Mouse (Mus musculus) kidney, adult 2 months (tissue): ENCODE data around the gene Wbp1l. TPM values are rescaled to one million over a fixed set of nuclear protein-coding genes. Genes with fewer than 3 reads are reported as not detected.

ENCODE experiments used
- DNase-seq: peaks from one replicate; pipeline ENCODE4 v3.0.0; 2021
- H3K27ac ChIP-seq: fragments of 200-500 bp; 2 replicates; pipeline ENCODE4 v1.5.1; 2012; ENCODE audit warnings: low read depth, low read length, control low read depth, inconsistent platforms; ENCODE audit not compliant: insufficient read depth
- H3K27me3 ChIP-seq: fragments of 200-500 bp; replicated peaks from 2 replicates; pipeline ENCODE4 v1.6.1; 2012; ENCODE audit warnings: mild to moderate bottlenecking, moderate library complexity, low read length, inconsistent platforms; ENCODE audit not compliant: control insufficient read depth, insufficient read depth
- H3K36me3 ChIP-seq: fragments of 200-500 bp; 2 replicates; pipeline ENCODE4 v1.6.1; 2012; ENCODE audit warnings: mild to moderate bottlenecking, moderate library complexity, low read length, inconsistent platforms; ENCODE audit not compliant: control insufficient read depth, insufficient read depth
- H3K4me1 ChIP-seq: fragments of 200-500 bp; 2 replicates; pipeline ENCODE4 v1.6.1; 2011; ENCODE audit warnings: low read length; ENCODE audit not compliant: control insufficient read depth, insufficient read depth
- H3K4me3 ChIP-seq: fragments of 200-500 bp; 2 replicates; pipeline ENCODE4 v1.5.1; 2011; ENCODE audit warnings: mild to moderate bottlenecking, low read depth, low read length, control low read depth; ENCODE audit not compliant: insufficient read depth
- CTCF ChIP-seq: fragments of 200-500 bp; conservative IDR thresholded peaks from 2 replicates; pipeline ENCODE4 v1.5.1; 2011; ENCODE audit warnings: low read depth, mild to moderate bottlenecking, control low read depth, low read length, moderate library complexity, mixed read lengths; ENCODE audit not compliant: insufficient read depth, insufficient read length
- POLR2A ChIP-seq: fragments of 200-500 bp; IDR thresholded peaks from one replicate; pipeline ENCODE4 v1.6.1; 2011; ENCODE audit warnings: low read depth, low read length, control low read depth
- WGBS: fragments of 180-500 bp; shearing (Covaris S2); methylation state at CpG from one replicate; pipeline ENCODE4 v1.1.7; 2018; 5-methylcytosine and 5-hydroxymethylcytosine counted together
- polyA plus RNA-seq: library from polyadenylated mRNA; depleted of rRNA; stranded (reverse); fragments of >200 nt; gene quantifications from 2 replicates; pipeline ENCODE4 v1.2.3, GENCODE M21; 2012

Gene Wbp1l
- polyA plus RNA-seq, 1 experiment, result 60.3 TPM

DNA sequence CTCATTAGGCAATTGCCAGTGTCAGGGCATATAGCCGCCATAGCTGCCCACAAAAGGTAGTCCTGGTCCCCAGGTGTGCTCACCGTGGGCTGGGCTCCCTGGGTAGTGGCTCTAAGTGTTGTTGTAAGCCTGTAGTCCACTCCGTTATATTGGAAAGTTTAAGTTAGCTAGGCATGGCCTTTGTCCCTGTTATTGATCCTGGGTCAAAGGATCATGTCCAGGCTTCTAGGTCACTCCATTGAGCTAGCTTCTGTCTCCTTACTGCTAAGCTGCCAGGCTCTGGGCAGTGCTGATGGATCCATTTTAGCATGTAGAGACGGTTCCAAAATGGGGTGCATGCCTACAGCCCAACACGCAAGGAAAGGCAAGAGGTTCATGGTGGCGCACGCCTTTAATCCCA, 59.5 kb downstream of the Wbp1l start:
- Histone ChIP-seq H3K27me3 (no peaks in the 10 kb centered on the region), H3K4me3 (no peak overlapping the region), H3K36me3 (peaks cover 8% of the 10 kb centered on the region), H3K4me1 (no peaks in the 10 kb centered on the region), H3K27ac (no peak overlapping the region)
- no peak for DNase-seq
- no peak for TF ChIP-seq POLR2A
- 96% methylated on average over 7 of the region's 7 CpGs for WGBS

DNA sequence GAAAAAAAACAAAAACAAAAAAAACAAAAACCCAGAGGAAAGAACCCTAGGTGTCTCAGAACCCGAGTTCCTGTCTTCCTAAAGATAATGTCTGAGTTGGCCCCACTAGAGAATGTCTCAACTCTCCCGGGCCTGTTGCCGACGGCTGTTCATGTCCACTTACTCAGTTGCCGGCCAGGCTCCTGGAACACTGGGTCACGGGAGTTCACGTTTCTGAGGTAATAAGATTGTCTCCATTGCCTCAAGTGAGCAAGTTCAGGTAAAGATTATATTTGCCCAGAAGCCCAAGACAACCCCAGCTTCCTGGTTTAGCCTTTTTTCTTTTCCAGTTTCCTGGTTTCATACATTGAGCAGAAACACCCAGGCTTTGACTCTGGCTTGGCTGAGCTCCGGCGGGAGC, 60.0 kb downstream of the Wbp1l start:
- peaks cover 8% of the 10 kb centered on the region for H3K36me3 ChIP-seq
- H3K27ac ChIP-seq, result no peak overlapping the region; the same call in 1 of the 2 replicates
- no peaks in the 10 kb centered on the region for H3K27me3 ChIP-seq
- no peak overlapping the region for H3K4me3 ChIP-seq
- 59% methylated on average over 9 of the region's 9 CpGs for WGBS
- no peaks in the 10 kb centered on the region for H3K4me1 ChIP-seq
- TF ChIP-seq CTCF (no peak), POLR2A (no peak)
- DNase-seq, result no peak

DNA sequence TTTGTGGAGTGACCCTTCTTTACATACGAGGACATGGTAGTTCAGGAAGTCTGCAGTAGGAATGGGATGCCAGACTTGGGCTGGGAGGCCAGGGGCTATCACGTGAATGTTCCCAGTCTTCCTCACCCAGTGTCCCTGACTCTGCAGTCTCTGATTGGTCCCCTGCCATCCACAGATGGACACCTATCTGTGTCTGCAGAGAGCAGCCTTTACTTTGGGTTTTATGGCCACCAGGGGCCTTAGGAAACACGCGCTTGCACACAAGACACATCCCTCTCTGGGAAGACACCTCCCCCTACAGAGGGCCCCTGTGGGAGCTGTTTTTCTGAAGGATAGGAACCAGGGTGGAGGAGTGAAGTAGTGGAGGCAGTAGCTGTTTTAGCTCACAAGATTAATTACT, 62.6 kb downstream of the Wbp1l start:
- Histone ChIP-seq H3K4me3 (no peak overlapping the region), H3K27ac (no peak overlapping the region), H3K36me3 (no peaks in the 10 kb centered on the region; the same call in 1 of the 2 replicates), H3K4me1 (no peaks in the 10 kb centered on the region), H3K27me3 (no peaks in the 10 kb centered on the region)
- DNase-seq, result no peak
- WGBS, result 32% methylated on average over 4 of the region's 4 CpGs
- TF ChIP-seq POLR2A (no peak), CTCF (no peak)

DNA sequence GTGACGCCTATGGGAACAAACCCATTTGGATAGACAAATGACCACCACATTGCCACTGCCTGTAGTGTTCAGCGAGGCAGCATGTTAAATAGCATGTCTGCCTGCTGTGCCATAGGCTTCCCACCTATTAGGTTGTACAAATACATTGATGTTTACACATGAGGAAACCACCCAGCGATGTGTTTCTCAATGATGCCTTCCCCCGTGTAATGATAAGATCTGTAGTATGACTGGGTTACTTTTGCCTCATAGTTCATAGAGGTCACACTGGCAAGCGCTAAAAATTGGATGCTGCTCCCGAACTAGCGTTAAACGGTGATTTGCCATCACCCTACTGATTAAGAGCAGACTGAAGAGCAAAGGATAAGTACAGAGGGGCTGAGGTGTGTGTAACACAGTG, 63.3 kb downstream of the Wbp1l start:
- TF ChIP-seq CTCF (no peak), POLR2A (no peak)
- Histone ChIP-seq H3K27me3 (no peaks in the 10 kb centered on the region), H3K36me3 (no peaks in the 10 kb centered on the region; the same call in 1 of the 2 replicates), H3K4me3 (no peak overlapping the region), H3K4me1 (no peaks in the 10 kb centered on the region), H3K27ac (no peak overlapping the region)
- no peak for DNase-seq
- 74% methylated on average over 8 of the region's 8 CpGs for WGBS

DNA sequence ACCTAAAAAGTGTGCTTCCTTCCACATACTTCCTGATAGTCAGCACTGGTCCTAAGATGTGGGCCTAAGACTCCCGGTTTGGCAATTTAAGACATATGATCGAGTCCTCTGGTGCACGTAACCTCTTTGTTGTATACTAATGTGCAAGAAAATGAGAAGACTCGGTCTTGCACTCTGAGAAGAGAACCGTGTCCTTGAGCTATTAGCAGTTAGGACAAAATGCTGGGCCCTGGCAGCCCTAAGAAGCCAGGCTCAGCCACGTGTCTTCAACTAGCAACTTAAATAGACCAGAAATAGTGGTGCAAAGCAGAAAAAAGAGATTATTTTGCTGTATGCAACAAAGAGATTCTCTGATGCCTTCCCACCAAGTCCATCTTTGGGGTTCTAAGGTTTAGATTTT, 63.9 kb downstream of the Wbp1l start:
- no peaks in the 10 kb centered on the region for H3K4me1 ChIP-seq
- no peak for TF ChIP-seq POLR2A
- no peak for TF ChIP-seq CTCF
- H3K27me3 ChIP-seq, result no peaks in the 10 kb centered on the region
- DNase-seq, result no peak
- WGBS, result 74% methylated on average over 6 of the region's 6 CpGs
- no peak overlapping the region for H3K27ac ChIP-seq
- no peak overlapping the region for H3K4me3 ChIP-seq
- H3K36me3 ChIP-seq, result no peaks in the 10 kb centered on the region

DNA sequence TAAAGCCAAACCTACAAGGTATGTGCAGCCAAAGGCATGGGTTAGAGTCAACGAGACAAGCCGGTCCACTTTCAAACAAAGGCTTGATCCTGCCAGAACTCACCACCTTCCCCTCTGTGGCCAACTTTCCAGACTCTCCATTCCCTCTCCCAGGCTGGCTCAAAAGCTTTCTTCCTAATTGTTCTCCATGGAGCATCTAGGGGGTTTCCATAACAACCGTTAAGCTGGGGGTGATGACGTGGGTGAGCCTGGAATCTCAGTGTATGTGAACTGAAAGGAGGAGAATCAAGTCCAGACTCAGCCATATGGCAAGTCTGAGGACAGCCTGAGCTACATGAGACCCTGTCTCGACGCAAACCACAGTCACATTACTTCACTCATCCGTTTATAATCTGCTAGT, 66.6 kb downstream of the Wbp1l start:
- TF ChIP-seq CTCF, result no peak
- TF ChIP-seq POLR2A, result no peak
- H3K27ac ChIP-seq, result no peak overlapping the region
- 70% methylated on average over 7 of the region's 7 CpGs for WGBS
- no peak overlapping the region for H3K4me3 ChIP-seq
- no peaks in the 10 kb centered on the region for H3K36me3 ChIP-seq
- no peak for DNase-seq
- no peaks in the 10 kb centered on the region for H3K4me1 ChIP-seq
- no peaks in the 10 kb centered on the region for H3K27me3 ChIP-seq

DNA sequence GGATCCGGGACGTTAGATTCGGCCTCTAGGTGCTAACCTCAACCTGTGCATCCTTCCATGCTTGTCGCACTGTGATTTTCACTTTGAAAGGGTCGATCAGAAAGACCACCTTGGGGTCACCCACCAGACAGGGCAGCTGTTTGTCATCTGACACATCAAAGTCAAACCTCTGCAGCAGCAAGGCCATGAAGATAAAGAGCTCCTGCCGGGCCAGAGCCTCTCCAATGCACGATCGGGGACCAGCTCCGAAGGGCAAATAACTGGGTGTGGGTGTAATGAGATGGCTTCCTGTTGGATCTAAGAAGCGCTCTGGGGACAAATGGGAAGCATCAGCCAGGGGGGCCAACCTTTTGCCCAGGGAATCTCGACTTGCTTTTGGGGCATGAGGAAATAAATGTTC, 68.4 kb downstream of the Wbp1l start:
- Histone ChIP-seq H3K4me1 (no peaks in the 10 kb centered on the region), H3K36me3 (no peaks in the 10 kb centered on the region), H3K27ac (no peak overlapping the region), H3K27me3 (no peaks in the 10 kb centered on the region), H3K4me3 (no peak overlapping the region)
- no peak for TF ChIP-seq CTCF
- TF ChIP-seq POLR2A, result no peak
- no peak for DNase-seq
- WGBS, result 56% methylated on average over 11 of the region's 11 CpGs

DNA sequence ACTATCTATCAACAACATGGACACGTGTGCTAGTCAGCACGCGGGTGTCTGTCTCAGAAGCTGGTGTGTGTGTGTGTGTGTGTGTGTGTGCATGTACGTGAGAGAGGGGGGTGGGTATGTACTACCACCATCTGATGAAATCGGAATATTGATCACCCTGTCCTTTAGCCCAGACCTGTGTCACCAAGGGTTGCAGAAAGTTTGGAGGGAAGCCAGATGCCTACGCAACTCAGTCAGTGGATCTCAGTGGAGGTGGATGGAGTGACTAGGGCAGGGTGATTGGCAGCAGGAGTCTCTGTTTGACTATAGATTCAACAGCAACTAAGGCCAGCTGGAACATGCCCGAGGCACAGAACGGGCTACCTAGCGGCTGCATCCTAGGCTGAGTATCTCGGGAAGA, 69.4 kb downstream of the Wbp1l start:
- no peak for DNase-seq
- 90% methylated on average over 10 of the region's 10 CpGs for WGBS
- Histone ChIP-seq H3K4me3 (no peak overlapping the region), H3K36me3 (no peaks in the 10 kb centered on the region), H3K27me3 (no peaks in the 10 kb centered on the region), H3K27ac (no peak overlapping the region), H3K4me1 (no peaks in the 10 kb centered on the region)
- TF ChIP-seq CTCF (no peak), POLR2A (no peak)
